Mouse (Mus musculus) urinary bladder, postnatal 10 days (tissue): ENCODE data around the gene Vwa8.
A peak's percentile ranks its signal among the peaks of the same experiment; 100 is the strongest.

Experiments used
- DNase-seq: peaks from one replicate; pipeline ENCODE4 v3.0.0; 2022; ENCODE audit warnings: low spot score

Gene Vwa8

DNA sequence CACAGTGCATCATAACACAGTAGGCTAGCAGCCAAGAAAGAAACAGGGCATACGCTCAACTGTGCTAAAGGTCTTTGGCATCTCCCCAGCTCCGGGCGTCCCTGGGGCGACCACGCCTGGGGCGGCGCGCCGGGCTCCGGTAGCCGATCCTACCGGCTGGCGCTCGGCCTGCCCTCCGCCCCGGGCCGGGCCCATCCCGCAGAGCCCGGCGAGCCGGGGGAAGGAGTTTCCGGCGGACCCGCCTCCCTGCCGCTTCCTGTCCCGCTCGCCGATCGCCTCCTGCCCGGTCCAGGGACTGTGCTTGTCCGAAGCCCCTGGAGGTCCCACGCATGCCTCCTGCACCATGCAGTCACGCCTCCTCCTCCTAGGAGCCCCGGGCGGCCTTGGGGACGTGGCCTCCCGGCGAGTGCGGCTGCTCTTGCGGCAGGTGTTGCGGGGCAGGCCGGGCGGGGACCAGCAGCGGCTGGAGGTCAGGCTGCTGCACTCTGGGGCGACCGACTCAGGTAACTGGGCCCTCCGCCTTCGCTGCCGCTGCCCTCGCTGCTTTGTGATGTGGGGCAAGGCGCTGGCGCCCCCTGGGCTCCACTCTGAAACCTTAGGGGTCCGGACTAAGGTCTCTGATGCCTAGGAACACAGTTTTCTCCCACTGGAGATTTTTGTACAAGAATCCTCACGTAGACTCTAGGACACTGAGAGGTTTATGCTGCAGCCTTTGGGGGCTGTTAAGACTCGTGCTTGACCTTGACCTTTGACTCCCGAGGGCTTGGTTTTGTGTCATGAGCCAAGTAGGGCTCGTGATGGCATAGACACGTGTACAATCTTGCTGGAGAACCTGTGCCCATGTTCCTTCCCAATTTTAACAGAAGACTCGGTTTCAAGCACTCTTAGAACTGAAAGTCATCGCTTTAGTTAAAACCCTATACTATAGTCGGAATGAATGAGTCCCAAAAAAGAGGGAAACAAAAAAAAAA lies at the start of gene Vwa8:
TSS of gene Vwa8 (plus strand) at position 112 of the 971 bp plus-strand sequence.
- peak; percentile 42 for DNase-seq

DNA sequence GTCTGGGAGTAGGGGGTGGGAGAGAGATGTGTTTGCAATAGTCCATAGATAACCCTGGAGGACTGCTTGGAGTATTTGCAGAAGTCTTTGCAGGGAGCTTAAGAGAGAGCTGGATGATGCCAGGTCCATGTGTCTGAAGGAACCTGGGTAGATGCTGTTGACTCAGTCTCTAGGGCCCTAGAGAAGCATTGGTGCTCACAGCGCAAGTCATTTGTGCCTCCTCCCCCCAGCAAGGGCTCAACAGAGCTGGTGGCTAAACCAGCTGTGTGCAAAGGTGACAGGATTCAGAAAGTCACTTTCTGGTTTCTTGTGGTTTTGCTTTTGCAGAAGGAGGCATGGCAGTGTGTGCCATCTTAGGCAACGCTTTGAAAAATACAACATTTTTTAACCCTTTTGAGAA lies 46.5 kb upstream of the Vwa8 start:
- no peak for DNase-seq

GRCm38 (mm10) chr14:78803924-78804323 lies 44.9 kb upstream of the Vwa8 start:
- DNase-seq = no peak

DNA sequence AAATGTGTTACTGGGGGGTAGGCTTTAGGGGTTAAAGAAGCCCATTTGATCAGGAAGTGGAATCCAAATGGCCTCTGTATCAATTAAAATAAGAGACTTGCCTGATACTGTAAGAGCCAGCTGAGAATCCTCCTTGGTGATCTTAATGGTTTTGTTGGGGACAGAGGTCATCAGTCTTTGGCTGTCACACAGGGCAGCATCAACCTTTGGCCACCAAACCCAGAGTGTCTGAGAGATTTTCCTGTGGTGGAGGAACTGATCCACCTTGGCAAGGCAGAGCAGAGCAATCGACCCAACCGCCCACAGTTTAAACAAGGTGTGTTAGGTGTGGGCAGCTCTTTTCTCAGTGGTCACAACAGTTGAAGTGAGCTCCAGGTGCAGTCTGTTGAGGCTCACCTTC lies 36.0 kb upstream of the Vwa8 start:
- no peak for DNase-seq

GRCm38 (mm10) chr14:78816411-78816810 lies 32.4 kb upstream of the Vwa8 start:
- DNase-seq = no peak

GRCm38 (mm10) chr14:78817651-78818050 lies 31.2 kb upstream of the Vwa8 start:
- DNase-seq = no peak

- no peak for DNase-seq
Measured at GRCm38 (mm10) chr14:78818406-78818805, 30.4 kb upstream of the Vwa8 start.

DNA sequence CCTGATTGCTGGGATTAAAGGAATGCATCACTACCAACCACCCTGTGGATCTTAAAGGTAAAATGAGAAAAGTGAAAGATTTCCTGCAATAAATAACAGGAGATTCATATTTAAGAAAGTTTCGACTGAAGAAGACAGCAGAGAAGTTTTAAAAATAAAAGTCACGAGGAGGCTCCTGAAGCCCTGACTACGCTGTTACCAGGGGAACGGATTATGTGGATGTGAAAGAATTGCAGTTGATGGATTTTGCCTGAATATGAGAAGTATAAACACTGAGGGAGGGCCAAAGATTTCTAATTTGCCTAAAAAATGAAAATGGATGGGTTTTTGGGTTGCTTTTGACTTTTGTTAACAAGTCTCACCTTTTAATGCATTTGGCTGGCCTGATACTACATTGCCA lies 24.8 kb upstream of the Vwa8 start:
- DNase-seq = no peak

GRCm38 (mm10) chr14:78824507-78824906 lies 24.3 kb upstream of the Vwa8 start:
- no peak for DNase-seq

GRCm38 (mm10) chr14:78831158-78831557 lies 17.7 kb upstream of the Vwa8 start:
- DNase-seq = no peak

DNA sequence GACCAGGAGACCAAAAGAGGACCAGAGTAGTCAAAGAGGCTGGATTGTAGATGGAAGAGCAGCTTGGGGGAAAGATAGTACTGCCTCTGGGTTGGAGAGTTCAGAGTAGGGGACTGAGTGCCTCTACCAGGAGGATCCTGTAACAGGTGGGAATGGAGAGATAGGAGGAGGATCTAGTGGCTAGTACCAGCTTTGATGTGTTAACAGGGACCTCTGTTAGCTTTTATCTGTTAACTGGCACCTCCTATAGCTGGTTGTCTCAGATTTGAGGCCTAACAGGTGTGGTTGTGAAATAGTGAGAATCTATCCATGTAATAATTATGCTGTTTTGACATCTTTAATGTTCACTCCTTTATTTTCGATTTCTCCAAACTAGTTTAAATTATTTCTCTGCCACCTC lies 904 bp upstream of the Vwa8 start:
- DNase-seq = no peak

GRCm38 (mm10) chr14:78848477-78848876 lies 375 bp upstream of the Vwa8 start:
- no peak for DNase-seq

- no peak for DNase-seq
Measured at GRCm38 (mm10) chr14:78849961-78850578, 1.2 kb downstream of the Vwa8 start.

DNA sequence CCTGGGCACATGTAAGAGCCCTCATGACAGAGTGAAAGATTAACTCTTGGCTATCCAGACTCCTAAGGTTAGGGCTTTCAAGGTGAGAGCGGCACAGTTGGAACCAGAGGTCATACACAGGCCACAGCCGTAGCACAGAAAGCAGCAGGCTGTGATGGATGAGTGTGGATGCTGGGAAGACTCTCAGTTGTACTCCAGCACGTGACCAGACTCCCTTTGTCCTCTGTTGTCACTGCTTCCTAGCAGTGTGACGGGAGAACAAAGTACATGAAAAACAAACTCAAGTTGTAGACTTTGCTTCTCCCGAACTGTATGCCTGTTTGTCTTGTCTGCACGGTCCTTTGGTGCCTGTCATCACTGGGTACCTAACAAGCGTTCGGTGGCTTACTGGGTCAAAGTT lies 1.8 kb downstream of the Vwa8 start:
- DNase-seq = no peak

DNA sequence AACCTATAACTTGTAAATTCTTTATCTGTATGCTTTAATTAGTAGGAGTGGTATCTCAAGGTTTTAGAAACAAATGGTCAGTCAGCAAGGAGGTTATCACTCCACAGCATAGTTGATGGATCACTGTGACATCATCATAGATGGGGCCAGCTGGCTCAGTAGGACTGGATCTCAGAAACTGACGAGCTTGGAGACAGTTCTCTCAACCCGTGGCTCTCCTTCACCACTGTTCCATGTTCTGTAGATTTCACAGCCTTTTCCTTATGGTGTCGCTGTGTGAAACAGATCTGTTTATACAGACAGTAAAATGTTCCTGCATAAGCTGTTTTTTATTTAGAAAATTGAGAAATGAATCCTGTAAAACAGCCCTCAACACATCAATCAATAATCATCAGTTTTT lies 2.5 kb downstream of the Vwa8 start:
- DNase-seq = no peak

- no peak for DNase-seq
Measured at GRCm38 (mm10) chr14:78852401-78853246, 3.8 kb downstream of the Vwa8 start.

DNA sequence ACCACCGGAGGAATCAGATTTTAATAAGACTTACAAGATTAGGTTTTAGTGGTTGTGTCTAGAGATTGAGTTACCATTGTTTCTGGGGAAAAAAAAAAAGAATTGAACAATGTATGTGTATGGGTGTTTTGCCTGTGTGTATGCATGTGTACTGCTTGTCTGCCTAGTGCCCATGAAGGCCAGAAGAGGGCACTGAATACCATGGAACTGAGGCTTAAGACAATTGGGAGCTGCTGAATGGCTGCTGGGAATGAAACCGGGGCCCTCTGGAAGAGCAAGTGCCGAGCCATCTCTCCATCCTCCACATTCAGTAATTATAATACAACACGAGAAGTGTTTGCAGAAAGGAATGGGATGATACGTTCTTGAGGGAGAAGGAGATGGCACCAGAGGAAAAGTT lies 12.3 kb downstream of the Vwa8 start:
- DNase-seq = no peak

DNA sequence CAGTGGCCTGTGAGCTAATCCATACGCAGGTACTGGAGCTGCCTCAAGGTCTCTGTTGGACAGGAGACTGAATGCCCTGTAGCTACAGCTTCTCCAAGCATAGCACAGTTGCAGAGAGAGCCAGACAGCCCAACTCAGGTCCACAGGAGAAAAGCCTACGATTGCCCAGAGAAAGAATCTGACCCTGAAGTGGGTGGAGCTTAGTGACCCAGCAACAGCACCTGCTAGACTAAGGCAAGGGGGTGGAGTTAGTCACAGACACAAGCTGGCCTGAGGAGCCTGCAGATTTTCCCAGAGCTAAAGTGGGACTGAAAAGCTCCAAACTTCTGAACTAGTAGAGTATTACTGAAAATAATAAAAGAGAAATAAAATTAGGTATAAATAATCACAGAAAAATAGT lies 21.2 kb downstream of the Vwa8 start:
- no peak for DNase-seq

DNA sequence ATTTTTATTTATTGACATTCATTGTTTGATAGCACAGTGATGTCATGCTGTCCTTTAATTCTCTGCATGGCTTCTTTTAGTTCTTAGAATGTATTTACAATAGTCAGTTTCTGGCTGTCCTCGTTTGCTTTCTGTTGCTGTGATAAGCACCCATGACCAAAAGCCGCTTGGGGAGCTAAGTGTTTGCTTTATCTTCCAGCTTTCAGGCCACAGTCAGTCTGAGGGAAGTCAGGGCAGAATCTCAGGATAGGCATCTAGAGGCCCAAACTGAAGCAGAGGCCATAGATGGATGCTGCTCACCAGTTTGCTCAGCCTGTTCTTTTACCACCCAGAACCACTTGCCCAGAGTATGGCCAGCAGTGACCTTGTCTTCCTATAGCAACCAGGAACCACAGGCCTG lies 28.3 kb downstream of the Vwa8 start:
- DNase-seq = no peak

- DNase-seq = no peak
Measured at GRCm38 (mm10) chr14:78878402-78879045, 29.7 kb downstream of the Vwa8 start.

- DNase-seq = no peak
Measured at GRCm38 (mm10) chr14:78880879-78881278, 32.0 kb downstream of the Vwa8 start.

GRCm38 (mm10) chr14:78881563-78881962 lies 32.7 kb downstream of the Vwa8 start:
- DNase-seq = no peak
